Mouse (Mus musculus): ENCODE results near the gene Emb.

DNA sequence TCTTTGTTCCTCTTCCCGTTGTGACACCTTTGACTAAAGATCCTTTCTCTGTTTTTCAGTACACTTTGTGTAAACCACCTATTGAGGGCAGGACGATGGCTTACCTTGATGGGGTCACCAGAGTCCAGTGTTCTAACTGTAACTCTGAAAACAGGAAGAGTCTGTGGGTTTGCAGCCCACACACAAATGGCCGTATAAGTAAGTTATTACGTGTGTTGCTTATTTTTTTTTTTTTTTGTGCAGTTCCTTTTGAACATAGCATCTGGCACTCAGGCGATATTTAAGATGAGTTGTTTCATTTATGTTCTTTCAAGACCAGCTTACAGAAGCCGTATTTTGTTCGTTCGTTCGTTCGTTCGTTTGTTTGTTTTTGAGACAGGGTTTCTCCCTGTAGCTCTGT is 9.3 kb downstream of the Emb start:
- no peak for TF ChIP-seq CTCF (IDR thresholded peaks at IDR 0.05; ENCODE audit: extremely low read depth, insufficient read length, insufficient replicate concordance, low read depth, low read length)
- TF ChIP-seq POLR2A (IDR thresholded peaks at IDR 0.05; ENCODE audit: low read depth, low read length), result no peak

All from small intestine, adult 2 months (tissue).